In genomic region chr9:37047490-37047889, GRCm38 (mm10) we compare ENCODE assay signal across 10 mouse cellular contexts.
DNase-seq lines count a peak whose midpoint lies in the region; ATAC-seq and TF ChIP-seq lines count a peak whose summit lies in the region.
"Had no signal": no experiment of that assay in that cellular context is flagged by ENCODE, and none has a peak within 500 bp of the region (broad histone marks: within the 10 kb centered on the region; RNA-seq: fewer than 3 reads in every experiment).

No protein-coding gene starts in this region.

- no peak for ATAC-seq in kidney, embryonic 15.5 days (replicated peaks; ENCODE audit: low FRiP score)
- ATAC-seq: forebrain, embryonic 16.5 days; intestine, postnatal 0 days had no signal

- H3K4me2 ChIP-seq in kidney, embryonic 15.5 days: no peak overlapping the region

- H3K36me3 ChIP-seq in kidney, embryonic 15.5 days: no peaks in the 10 kb centered on the region

- H3K4me1 ChIP-seq in kidney, embryonic 15.5 days: peaks cover 1% of the 10 kb centered on the region
- peaks cover 3% of the 10 kb centered on the region for H3K4me1 ChIP-seq in cortical plate, adult 2 months (ENCODE audit: control insufficient read depth, insufficient read depth, low read length)

- 59% methylated on average over 5 of the region's 5 CpGs for WGBS in kidney, embryonic 15.5 days

- no peaks in the 10 kb centered on the region for H3K9me3 ChIP-seq in kidney, embryonic 15.5 days (replicated peaks)

- H3K27ac ChIP-seq in kidney, embryonic 15.5 days: 0 out of 2 replicates have a peak overlapping the region, but pooled peaks have one; percentile 18
- H3K27ac ChIP-seq in cortical plate, adult 2 months (ENCODE audit: insufficient read depth, low read length): 0 out of 2 replicates have a peak overlapping the region, but pooled peaks have one; percentile 21

- no peak overlapping the region for H3K4me3 ChIP-seq in kidney, embryonic 15.5 days (replicated peaks)
- no peak overlapping the region for H3K4me3 ChIP-seq in cortical plate, adult 2 months (ENCODE audit: insufficient read depth, low read length)

- DNase-seq in kidney, postnatal 10 days: no peak
- peak; percentile 70 for DNase-seq in gastrocnemius, postnatal 25 days
- DNase-seq in skeletal muscle tissue, adult 2 months (ENCODE audit: low read depth, low spot score): peak; percentile 82
- no peak for DNase-seq in cerebellum, adult 9-10 months
- DNase-seq in embryo, embryonic 10.5 days (ENCODE audit: low spot score): no peak
- DNase-seq: lung, postnatal 10 days had no signal

- H3K9ac ChIP-seq in kidney, embryonic 15.5 days: no peak overlapping the region

- no peak for TF ChIP-seq CTCF in cortical plate, adult 2 months (IDR thresholded peaks at IDR 0.05; ENCODE audit: extremely low read depth, insufficient read depth, low read length)

- TF ChIP-seq POLR2A in cortical plate, adult 2 months (IDR thresholded peaks at IDR 0.05; ENCODE audit: extremely low read depth, insufficient read depth, low read length): no peak

- H3K27me3 ChIP-seq in kidney, embryonic 15.5 days: no peaks in the 10 kb centered on the region

Comparison
In these comparisons a context has a peak if more than half of its experiments do, and no peak if none do; other contexts are left out.
1. DNase-seq: peak in gastrocnemius, postnatal 25 days (single experiment) and skeletal muscle tissue, adult 2 months (single experiment); none in kidney, postnatal 10 days (single experiment), cerebellum, adult 9-10 months (single experiment) and embryo, embryonic 10.5 days (single experiment).